Mouse (Mus musculus) myocyte (in vitro differentiated cells): Measurements from ENCODE around the gene Ube2d2b.

ENCODE experiments used
- CEBPB ChIP-seq: IDR thresholded peaks from 2 replicates; pipeline ENCODE4 v1.6.1; 2011; ENCODE audit warnings: mild to moderate bottlenecking, moderate library complexity; ENCODE audit not compliant: poor library complexity, insufficient read depth, severe bottlenecking
- E2F4 ChIP-seq: IDR thresholded peaks from one replicate; pipeline ENCODE4 v1.6.1; 2011; ENCODE audit warnings: mild to moderate bottlenecking, control low read depth, moderate library complexity; ENCODE audit not compliant: insufficient read depth
- MAX ChIP-seq: IDR thresholded peaks from one replicate; pipeline ENCODE4 v1.6.1; 2011; ENCODE audit warnings: low read depth, mild to moderate bottlenecking, control low read depth
- MYOD1 ChIP-seq, 3 experiments: IDR thresholded peaks; one replicate each; pipeline ENCODE4 v1.6.1; 2011; ENCODE audit warnings: control low read depth in 2 of 3, low read depth in 2 of 3, mild to moderate bottlenecking in 2 of 3, moderate library complexity in 1 of 3; ENCODE audit not compliant: insufficient read length in 2 of 3, control insufficient read depth in 1 of 3
- MYOG ChIP-seq, 3 experiments: IDR thresholded peaks; one replicate each; pipeline ENCODE4 v1.6.1; 2011; ENCODE audit warnings: control low read depth in 2 of 3, low read depth in 2 of 3, mild to moderate bottlenecking in 2 of 3; ENCODE audit not compliant: insufficient read length in 2 of 3, control insufficient read depth in 1 of 3, insufficient read depth in 1 of 3
- POLR2A ChIP-seq: IDR thresholded peaks from one replicate; pipeline ENCODE4 v1.6.1; 2011; ENCODE audit warnings: low read depth, mild to moderate bottlenecking, control low read depth, moderate library complexity; ENCODE audit not compliant: insufficient read length
- POLR2AphosphoS2 ChIP-seq: IDR thresholded peaks from one replicate; pipeline ENCODE4 v1.6.1; 2011; ENCODE audit warnings: low read depth, control low read depth; ENCODE audit not compliant: insufficient read length
- REST ChIP-seq: IDR thresholded peaks from one replicate; pipeline ENCODE4 v1.6.1; 2011; ENCODE audit warnings: mild to moderate bottlenecking, control low read depth, moderate library complexity; ENCODE audit not compliant: insufficient read depth, insufficient read length
- SRF ChIP-seq: IDR thresholded peaks from one replicate; pipeline ENCODE4 v1.6.1; 2011; ENCODE audit warnings: low read depth; ENCODE audit not compliant: control insufficient read depth, insufficient read length
- TCF12 ChIP-seq: IDR thresholded peaks from one replicate; pipeline ENCODE4 v1.6.1; 2011; ENCODE audit warnings: mild to moderate bottlenecking, control low read depth; ENCODE audit not compliant: poor library complexity, insufficient read depth, severe bottlenecking
- TCF3 ChIP-seq: IDR thresholded peaks from one replicate; pipeline ENCODE4 v1.6.1; 2011; ENCODE audit warnings: low read depth, control low read depth; ENCODE audit not compliant: insufficient read length
- USF1 ChIP-seq: IDR thresholded peaks from one replicate; pipeline ENCODE4 v1.6.1; 2011; ENCODE audit warnings: low read depth, mild to moderate bottlenecking, control low read depth, moderate library complexity

- TF ChIP-seq MYOG (IDR thresholded peaks at IDR 0.05; ENCODE audit: control insufficient read depth in 1 of 3, insufficient read depth in 1 of 3, insufficient read length in 2 of 3, low read depth in 2 of 3) (no peak), TCF12 (no peak), POLR2A (no peak), SRF (no peak), MAX (no peak), USF1 (no peak), CEBPB (no peak), E2F4 (no peak), POLR2AphosphoS2 (no peak), REST (no peak), TCF3 (no peak), MYOD1 (IDR thresholded peaks at IDR 0.05; ENCODE audit: control insufficient read depth in 1 of 3, insufficient read length in 2 of 3, low read depth in 2 of 3) (no peak)
Measured at GRCm38 (mm10) chr5:107873330-107873729, 43.4 kb downstream of the Ube2d2b start.
